Mouse (Mus musculus) embryonic fibroblast, embryonic 13.5 days (primary cell): Measurements from ENCODE around the gene P2ry6.

Experiments
- CTCF ChIP-seq: IDR thresholded peaks from 2 replicates; pipeline ENCODE4 v1.5.1; 2011; ENCODE audit warnings: mild to moderate bottlenecking, control low read depth, low read length, moderate library complexity, borderline replicate concordance; ENCODE audit not compliant: insufficient read depth
- POLR2A ChIP-seq: IDR thresholded peaks from 2 replicates; pipeline ENCODE4 v1.6.1; 2011; ENCODE audit warnings: low read depth, mild to moderate bottlenecking, control low read depth, low read length, moderate library complexity

GRCm38 (mm10) chr7:100968376-100968775 is 6.1 kb downstream of the P2ry6 start:
- TF ChIP-seq CTCF (no peak), POLR2A (no peak)
